Mouse (Mus musculus): ENCODE measurements at regions not wholly inside any gene's neighbourhood (a gene's known extent, or its start where the extent isn't known, plus 50 kb on each side); places are given as distances from the start of the nearest gene placed in this dataset.

DNA sequence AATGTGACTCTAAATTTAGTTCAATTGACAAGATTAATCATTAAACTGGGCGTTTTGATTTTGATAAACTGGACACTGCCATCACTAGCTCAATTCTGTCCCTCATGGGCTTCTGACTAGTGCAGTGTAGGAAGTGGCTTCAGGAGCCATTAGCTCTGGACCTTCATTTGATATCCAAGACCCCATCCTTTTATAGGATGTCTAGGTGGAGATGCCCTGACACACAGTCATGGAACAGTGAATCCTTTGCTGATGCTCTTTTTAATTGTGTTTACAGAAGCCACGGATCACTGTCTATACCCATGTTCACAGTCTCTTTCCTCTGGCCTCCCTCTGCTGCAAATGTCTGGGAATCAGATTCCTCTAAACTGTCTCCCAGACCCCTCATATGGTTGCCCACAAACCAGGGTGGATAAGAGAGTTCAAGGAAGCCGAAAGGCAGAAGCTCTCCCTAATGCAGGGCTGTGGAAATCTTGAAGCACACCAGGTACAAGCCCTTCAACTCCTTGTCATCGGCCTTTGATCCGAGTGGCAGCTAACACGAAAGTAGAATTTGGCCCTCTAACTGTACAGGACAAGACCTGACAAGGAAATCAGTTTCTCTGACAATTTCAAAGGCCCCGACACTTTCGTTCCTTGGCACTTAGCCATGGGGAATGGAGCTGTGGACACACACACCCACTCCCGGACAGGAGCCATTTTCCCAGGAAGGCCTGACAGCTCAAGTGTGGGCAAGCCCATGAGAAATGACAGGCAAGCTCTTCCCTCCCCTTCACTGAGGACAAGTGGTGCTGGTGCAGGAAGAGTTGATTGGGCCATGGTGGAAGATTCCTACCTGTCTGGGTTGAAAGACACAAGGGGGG lies 135.2 kb upstream of the Parp11 start:
- no peak for TF ChIP-seq CTCF (IDR thresholded peaks at IDR 0.05; ENCODE audit: control insufficient read depth, insufficient read depth, insufficient read length)
- TF ChIP-seq MAX (IDR thresholded peaks at IDR 0.05): no peak
